Mouse (Mus musculus) limb, embryonic 13.5 days (tissue): Measurements from ENCODE around the gene Hspa1b. TPM values are rescaled to one million over a fixed set of nuclear protein-coding genes. Genes with fewer than 3 reads are reported as not detected.
"Not testable (repeated sequence)": the region's sequence is repeated elsewhere in the genome, so short reads cannot be mapped to it uniquely, and the experiment has no call there.

ENCODE experiments used
- ATAC-seq: fragments of 200-750 bp; cut with Nextera tagmentation; 2 replicates; pipeline ENCODE4 v1.8.0; 2017; ENCODE audit warnings: low read depth, moderate number of reproducible peaks, moderate TSS enrichment; ENCODE audit not compliant: low FRiP score
- H3K27ac ChIP-seq: fragments of 300-500 bp; sonication (generic); 2 replicates; pipeline ENCODE4 v1.5.1; 2015; ENCODE audit warnings: inconsistent platforms, mild to moderate bottlenecking, moderate library complexity
- H3K27me3 ChIP-seq: fragments of 300-500 bp; sonication (generic); 2 replicates; pipeline ENCODE4 v1.6.1; 2015; ENCODE audit warnings: mild to moderate bottlenecking, inconsistent platforms
- H3K36me3 ChIP-seq: fragments of 300-500 bp; sonication (generic); 2 replicates; pipeline ENCODE4 v1.6.1; 2015; ENCODE audit warnings: inconsistent platforms, mild to moderate bottlenecking, moderate library complexity
- H3K4me1 ChIP-seq: fragments of 300-500 bp; sonication (generic); 2 replicates; pipeline ENCODE4 v1.6.1; 2015; ENCODE audit warnings: inconsistent platforms
- H3K4me2 ChIP-seq: fragments of 300-500 bp; sonication (generic); replicated peaks from 2 replicates; pipeline ENCODE4 v1.6.1; 2015; ENCODE audit warnings: inconsistent platforms, mild to moderate bottlenecking, moderate library complexity
- H3K4me3 ChIP-seq: fragments of 300-500 bp; sonication (generic); 2 replicates; pipeline ENCODE4 v1.5.1; 2015; ENCODE audit warnings: moderate library complexity, mild to moderate bottlenecking, inconsistent platforms
- H3K9ac ChIP-seq: fragments of 300-500 bp; sonication (generic); 2 replicates; pipeline ENCODE4 v1.6.1; 2015; ENCODE audit warnings: mild to moderate bottlenecking, inconsistent platforms
- H3K9me3 ChIP-seq: fragments of 300-500 bp; sonication (generic); 2 replicates; pipeline ENCODE4 v1.6.1; 2016; ENCODE audit warnings: inconsistent platforms
- WGBS: fragments of 180-500 bp; shearing (Covaris S2); methylation state at CpG from one replicate; pipeline ENCODE4 v1.1.7; 2015; 5-methylcytosine and 5-hydroxymethylcytosine counted together
- polyA plus RNA-seq: library from polyadenylated mRNA; unstranded; fragments of >200 nt; fragmentation: Nextera tagmentation; extraction: Ambion mirVana; gene quantifications from 2 replicates; pipeline ENCODE4 v1.2.1, GENCODE M21; 2015

Gene Hspa1b
- polyA plus RNA-seq, 1 experiment from 2014 or later = 0.43 TPM

GRCm38 (mm10) chr17:34959881-34960515 lies 960 bp upstream of the Hspa1b start:
- H3K27ac ChIP-seq = peak overlapping the region; percentile 87
- peak overlapping the region; percentile 53 for H3K4me3 ChIP-seq
- no peak for ATAC-seq
- H3K27me3 ChIP-seq = peaks cover 37% of the 10 kb centered on the region
- peaks cover 8% of the 10 kb centered on the region for H3K4me1 ChIP-seq
- WGBS = 11% methylated on average over 12 of the region's 12 CpGs
- no peaks in the 10 kb centered on the region for H3K9me3 ChIP-seq
- H3K9ac ChIP-seq = peak overlapping the region; percentile 70
- peak overlapping the region; percentile 68 for H3K4me2 ChIP-seq
- no peaks in the 10 kb centered on the region for H3K36me3 ChIP-seq

DNA sequence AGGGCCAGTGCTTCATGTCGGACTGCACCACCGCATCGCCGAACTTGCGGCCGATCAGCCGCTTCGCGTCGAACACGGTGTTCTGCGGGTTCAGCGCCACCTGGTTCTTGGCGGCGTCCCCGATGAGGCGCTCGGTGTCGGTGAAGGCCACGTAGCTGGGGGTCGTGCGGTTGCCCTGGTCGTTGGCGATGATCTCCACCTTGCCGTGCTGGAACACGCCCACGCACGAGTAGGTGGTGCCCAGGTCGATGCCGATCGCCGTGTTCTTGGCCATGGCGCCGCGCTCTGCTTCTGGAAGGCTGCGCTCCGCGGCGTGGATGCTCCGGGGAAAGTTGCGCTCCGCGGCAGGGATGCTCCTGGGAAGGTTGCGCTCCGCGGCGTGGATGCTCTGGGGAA lies 306 bp downstream of the Hspa1b start:
- H3K27ac ChIP-seq, H3K36me3 ChIP-seq, H3K9me3 ChIP-seq, H3K9ac ChIP-seq, H3K4me1 ChIP-seq: not testable (repeated sequence)
- peak overlapping the region; percentile 68 for H3K4me2 ChIP-seq
- peak; percentile 25 for ATAC-seq
- peak overlapping the region; percentile 53 for H3K4me3 ChIP-seq
- H3K27me3 ChIP-seq = peaks cover 36% of the 10 kb centered on the region
- 1% methylated on average over 24 of the region's 47 CpGs for WGBS

GRCm38 (mm10) chr17:34957966-34958365 lies 1.1 kb downstream of the Hspa1b start:
- H3K4me1 ChIP-seq, H3K4me3 ChIP-seq, ATAC-seq, H3K27ac ChIP-seq, H3K4me2 ChIP-seq, H3K9me3 ChIP-seq, H3K36me3 ChIP-seq, H3K9ac ChIP-seq: not testable (repeated sequence)
- WGBS = 34% methylated on average over 26 of the region's 40 CpGs
- H3K27me3 ChIP-seq = peaks cover 28% of the 10 kb centered on the region

DNA sequence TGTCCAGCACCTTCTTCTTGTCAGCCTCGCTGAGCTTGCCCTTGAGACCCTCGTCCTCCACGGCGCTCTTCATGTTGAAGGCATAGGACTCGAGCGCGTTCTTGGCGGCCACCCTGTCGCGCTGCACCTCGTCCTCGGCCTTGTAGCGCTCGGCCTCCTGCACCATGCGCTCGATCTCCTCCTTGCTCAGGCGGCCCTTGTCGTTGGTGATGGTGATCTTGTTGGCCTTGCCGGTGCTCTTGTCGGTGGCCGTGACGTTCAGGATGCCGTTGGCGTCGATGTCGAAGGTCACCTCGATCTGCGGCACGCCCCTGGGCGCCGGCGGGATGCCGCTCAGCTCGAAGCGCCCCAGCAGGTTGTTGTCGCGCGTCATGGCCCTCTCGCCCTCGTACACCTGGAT lies 1.7 kb downstream of the Hspa1b start:
- H3K9ac ChIP-seq, H3K4me1 ChIP-seq, H3K4me2 ChIP-seq, H3K36me3 ChIP-seq, ATAC-seq, H3K4me3 ChIP-seq, H3K27ac ChIP-seq, H3K9me3 ChIP-seq: not testable (repeated sequence)
- WGBS = 20% methylated on average over 35 of the region's 40 CpGs
- peaks cover 26% of the 10 kb centered on the region for H3K27me3 ChIP-seq

- no peak overlapping the region for H3K4me2 ChIP-seq
- H3K9me3 ChIP-seq = no peaks in the 10 kb centered on the region
- no peak overlapping the region for H3K9ac ChIP-seq
- ATAC-seq = no peak
- H3K27me3 ChIP-seq = peaks cover 24% of the 10 kb centered on the region
- peaks cover 8% of the 10 kb centered on the region for H3K4me1 ChIP-seq
- H3K4me3 ChIP-seq = no peak overlapping the region
- no peaks in the 10 kb centered on the region for H3K36me3 ChIP-seq
- WGBS = 40% methylated on average over 1 of the region's 1 CpGs
- H3K27ac ChIP-seq = no peak overlapping the region
These were observed 2.7 kb downstream of the Hspa1b start for GRCm38 (mm10) chr17:34956340-34956739.

- no peaks in the 10 kb centered on the region for H3K9me3 ChIP-seq
- peaks cover 2% of the 10 kb centered on the region for H3K36me3 ChIP-seq
- 80% methylated on average over 3 of the region's 3 CpGs for WGBS
- no peak overlapping the region for H3K4me3 ChIP-seq
- no peak for ATAC-seq
- H3K27me3 ChIP-seq = peaks cover 24% of the 10 kb centered on the region
- no peak overlapping the region for H3K4me2 ChIP-seq
- H3K4me1 ChIP-seq = peaks cover 12% of the 10 kb centered on the region
- no peak overlapping the region for H3K27ac ChIP-seq
- no peak overlapping the region for H3K9ac ChIP-seq
These were observed 3.2 kb downstream of the Hspa1b start for GRCm38 (mm10) chr17:34955884-34956283.

DNA sequence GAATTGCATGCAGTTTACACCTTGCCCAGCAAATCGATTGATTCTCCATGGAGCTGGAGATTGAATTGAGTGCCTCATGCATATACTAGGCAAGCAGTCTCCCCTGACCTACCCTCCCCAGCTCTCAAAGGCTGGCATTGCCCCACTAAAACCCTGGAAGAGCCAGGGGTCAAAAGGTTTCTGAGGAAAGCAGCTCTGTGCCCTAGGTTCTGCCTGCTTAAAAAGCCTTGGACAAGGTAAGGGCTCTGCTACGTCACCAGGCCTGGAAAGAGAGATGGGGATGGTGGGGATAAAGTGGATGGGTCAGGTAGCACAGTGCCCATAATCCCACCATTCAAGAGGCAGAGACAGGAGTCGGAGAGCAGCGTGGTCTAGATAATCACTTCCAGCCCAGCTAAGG lies 4.2 kb downstream of the Hspa1b start:
- no peaks in the 10 kb centered on the region for H3K9me3 ChIP-seq
- H3K27me3 ChIP-seq = peaks cover 24% of the 10 kb centered on the region
- peaks cover 14% of the 10 kb centered on the region for H3K4me1 ChIP-seq
- ATAC-seq = no peak
- H3K9ac ChIP-seq = peak overlapping the region; percentile 25; the same call in 1 of the 2 replicates
- peaks cover 12% of the 10 kb centered on the region for H3K36me3 ChIP-seq
- 66% methylated on average over 4 of the region's 4 CpGs for WGBS
- no peak overlapping the region for H3K4me3 ChIP-seq
- H3K4me2 ChIP-seq = no peak overlapping the region
- H3K27ac ChIP-seq = no peak overlapping the region

DNA sequence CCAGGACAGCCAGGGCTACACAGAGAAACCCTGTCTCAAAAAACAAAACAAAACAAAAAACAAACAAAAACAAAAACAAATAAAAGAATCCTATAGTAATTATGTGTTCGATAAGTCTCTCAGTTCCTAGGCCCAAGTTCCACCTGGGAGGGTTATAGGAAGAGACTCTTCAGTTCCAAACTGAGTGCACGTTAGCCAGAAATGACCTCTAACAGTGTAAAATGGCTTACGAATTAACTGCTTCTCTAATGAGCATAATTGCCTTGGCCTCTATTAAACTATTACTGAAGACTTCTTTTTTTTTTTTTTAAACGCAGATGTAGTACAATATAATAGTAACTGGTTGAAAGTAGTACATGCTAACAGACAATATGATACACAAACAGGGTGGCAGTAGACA lies 5.1 kb downstream of the Hspa1b start:
- H3K27me3 ChIP-seq = peaks cover 24% of the 10 kb centered on the region
- H3K9me3 ChIP-seq = no peaks in the 10 kb centered on the region
- 91% methylated on average over 4 of the region's 4 CpGs for WGBS
- H3K36me3 ChIP-seq = peaks cover 19% of the 10 kb centered on the region
- no peak overlapping the region for H3K4me3 ChIP-seq
- no peak overlapping the region for H3K4me2 ChIP-seq
- ATAC-seq = no peak
- no peak overlapping the region for H3K9ac ChIP-seq
- H3K27ac ChIP-seq = no peak overlapping the region
- H3K4me1 ChIP-seq = peaks cover 13% of the 10 kb centered on the region

- no peak for ATAC-seq
- no peak overlapping the region for H3K4me2 ChIP-seq
- H3K4me1 ChIP-seq = peaks cover 13% of the 10 kb centered on the region
- WGBS = 89% methylated on average over 3 of the region's 3 CpGs
- no peak overlapping the region for H3K27ac ChIP-seq
- H3K36me3 ChIP-seq = peaks cover 19% of the 10 kb centered on the region
- H3K4me3 ChIP-seq = peak overlapping the region; percentile 97; the same call in 1 of the 2 replicates
- H3K27me3 ChIP-seq = peaks cover 24% of the 10 kb centered on the region
- no peaks in the 10 kb centered on the region for H3K9me3 ChIP-seq
- no peak overlapping the region for H3K9ac ChIP-seq
These were observed 5.8 kb downstream of the Hspa1b start for GRCm38 (mm10) chr17:34953258-34953657.

DNA sequence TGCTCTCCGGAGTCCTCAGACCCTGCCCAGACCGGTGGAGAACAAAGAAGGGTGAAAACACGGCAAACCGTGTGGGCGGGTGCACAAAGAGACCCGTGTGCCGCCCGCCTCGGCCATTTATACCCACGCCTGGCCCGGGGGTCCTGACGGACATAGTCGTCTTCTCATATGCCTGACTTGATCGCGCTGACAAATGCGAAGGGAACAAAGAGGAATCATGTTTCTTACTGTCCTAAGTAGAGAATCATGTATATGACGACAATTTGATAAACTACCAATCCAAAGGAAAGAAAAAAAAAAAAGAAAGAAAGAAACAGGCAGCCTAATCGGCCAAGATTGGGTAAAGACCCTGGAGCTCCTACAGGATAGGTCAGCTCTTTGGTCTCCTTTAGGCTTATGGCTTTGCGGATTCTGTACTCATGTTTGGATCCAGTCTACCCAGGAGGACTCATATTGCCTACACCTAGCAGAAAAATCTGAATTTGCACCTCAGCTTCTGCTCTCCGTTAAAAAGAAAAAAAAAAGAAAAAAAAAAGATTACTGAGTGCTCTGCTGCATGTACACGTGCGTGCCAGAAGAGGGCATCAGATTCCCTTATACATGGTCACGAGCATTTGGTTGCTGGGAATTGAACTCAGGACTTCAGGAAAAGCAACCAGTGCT lies 6.5 kb downstream of the Hspa1b start:
- Histone ChIP-seq H3K4me1 (peaks cover 13% of the 10 kb centered on the region), H3K9me3 (no peaks in the 10 kb centered on the region), H3K36me3 (peaks cover 19% of the 10 kb centered on the region), H3K4me3 (peak overlapping the region; percentile 97), H3K4me2 (peak overlapping the region; percentile 97), H3K27me3 (peaks cover 24% of the 10 kb centered on the region), H3K9ac (peak overlapping the region; percentile 100), H3K27ac (peak overlapping the region; percentile 94)
- ATAC-seq = peak; percentile 84
- WGBS = under 1% methylated on average over 23 of the region's 23 CpGs

- Histone ChIP-seq H3K4me1 (peaks cover 13% of the 10 kb centered on the region), H3K4me2 (peak overlapping the region; percentile 97), H3K9me3 (no peaks in the 10 kb centered on the region), H3K36me3 (peaks cover 19% of the 10 kb centered on the region), H3K27me3 (peaks cover 21% of the 10 kb centered on the region), H3K4me3 (peak overlapping the region; percentile 97), H3K27ac (peak overlapping the region; percentile 94), H3K9ac (peak overlapping the region; percentile 100)
- no peak; the same call in 1 of the 2 replicates for ATAC-seq
- under 1% methylated on average over 29 of the region's 29 CpGs for WGBS
These were observed 7.2 kb downstream of the Hspa1b start for GRCm38 (mm10) chr17:34951636-34952377.
